Mouse (Mus musculus): Measurements from ENCODE around the gene Ipo4.

DNA sequence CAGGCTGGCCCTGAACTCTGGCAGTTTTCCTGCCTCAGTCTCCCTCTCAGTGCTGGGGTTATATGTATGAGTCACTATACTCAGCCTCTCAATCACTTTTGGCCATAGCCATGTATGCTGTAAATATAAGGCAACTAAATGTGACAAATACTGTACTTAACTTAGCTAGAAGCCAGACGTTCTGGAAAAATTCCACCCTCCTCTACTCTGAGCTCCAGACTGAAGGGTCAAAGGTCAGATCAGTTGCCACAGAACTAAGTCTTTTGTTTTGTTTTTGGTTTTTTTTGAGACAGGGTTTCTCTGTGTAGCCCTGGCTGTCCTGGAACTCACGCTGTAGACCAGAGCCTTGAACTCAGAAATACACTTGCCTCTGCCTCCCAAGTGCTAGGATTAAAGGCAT is 19.9 kb downstream of the Ipo4 start:
- TF ChIP-seq POLR2A (IDR thresholded peaks at IDR 0.05; ENCODE audit: extremely low read depth, insufficient read depth, low read length) = no peak
- TF ChIP-seq CTCF (IDR thresholded peaks at IDR 0.05; ENCODE audit: low read depth, low read length) = no peak

Data from liver, adult 2 months (tissue).